Mouse (Mus musculus): Measurements from ENCODE around the gene Knl1. TPM values are rescaled to one million over a fixed set of nuclear protein-coding genes. Genes with fewer than 3 reads are reported as not detected.

Knl1 gene
- polyA plus RNA-seq, 1 experiment from 2014 or later = 35.2 TPM

DNA sequence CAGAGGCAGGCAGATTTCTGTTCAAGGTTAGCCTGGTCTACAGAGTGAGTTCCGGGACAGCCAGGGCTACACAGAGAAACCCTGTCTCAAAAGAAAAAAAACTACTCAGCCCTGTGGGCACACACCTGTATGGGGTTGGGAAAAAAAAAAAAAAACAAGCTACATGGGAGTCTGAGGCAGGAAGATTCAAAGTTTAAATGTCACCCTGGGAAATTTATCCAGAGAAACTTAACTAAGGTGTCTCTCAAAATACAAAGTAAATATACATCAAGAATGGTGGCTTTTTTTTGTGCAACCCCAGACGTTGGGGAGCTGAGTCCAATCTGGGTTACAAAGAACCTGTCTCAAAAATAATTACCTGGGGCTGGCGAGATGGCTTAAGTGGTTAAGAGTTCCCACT, 64.1 kb downstream of the Knl1 start:
- H3K36me3 ChIP-seq (replicated peaks; ENCODE audit: insufficient read depth, low read length) = peaks cover 13% of the 10 kb centered on the region; the same call in 1 of the 2 replicates
- H3K4me3 ChIP-seq (ENCODE audit: low read depth, low read length) = no peak overlapping the region
- H3K4me2 ChIP-seq (ENCODE audit: low read depth, low read length) = no peak overlapping the region; the same call in 1 of the 2 replicates
- H3K9ac ChIP-seq (replicated peaks) = no peak overlapping the region
- H3K4me1 ChIP-seq (ENCODE audit: insufficient read depth) = peaks cover 6% of the 10 kb centered on the region
- WGBS (ENCODE audit: insufficient replicate concordance) = 88% methylated on average over 3 of the region's 3 CpGs
- no peaks in the 10 kb centered on the region for H3K27me3 ChIP-seq (ENCODE audit: insufficient read depth, low read length)
- TF ChIP-seq CTCF (IDR thresholded peaks at IDR 0.05; ENCODE audit: low read depth) (no peak), EP300 (IDR thresholded peaks at IDR 0.05; ENCODE audit: low read depth) (no peak)
- no peak for DNase-seq
- no peaks in the 10 kb centered on the region for H3K9me3 ChIP-seq (ENCODE audit: low read length)
- no peak overlapping the region for H3K27ac ChIP-seq (ENCODE audit: low read depth)
- ATAC-seq = no peak

- Histone ChIP-seq H3K9me3 (ENCODE audit: low read length) (no peaks in the 10 kb centered on the region), H3K9ac (replicated peaks) (peak within 1 kb of the TSS; percentile 85), H3K27ac (ENCODE audit: low read depth) (peak within 1 kb of the TSS; percentile 93), H3K4me3 (ENCODE audit: low read depth, low read length) (peak within 1 kb of the TSS; percentile 95), H3K4me1 (ENCODE audit: insufficient read depth) (peaks cover 6% of the 10 kb centered on the region), H3K4me2 (ENCODE audit: low read depth, low read length) (peak within 1 kb of the TSS; percentile 99), H3K27me3 (ENCODE audit: insufficient read depth, low read length) (no peaks in the 10 kb centered on the region), H3K36me3 (replicated peaks; ENCODE audit: insufficient read depth, low read length) (peaks cover 16% of the 10 kb centered on the region)
- TF ChIP-seq CTCF (IDR thresholded peaks at IDR 0.05; ENCODE audit: low read depth) = no peak
- peak; percentile 10; the same call in 1 of the 2 replicates for TF ChIP-seq EP300 (IDR thresholded peaks at IDR 0.05; ENCODE audit: low read depth)
- ATAC-seq = peak; percentile 95
- peak; percentile 92 for DNase-seq
- WGBS (ENCODE audit: insufficient replicate concordance) = under 1% methylated on average over 51 of the region's 51 CpGs
Measured at GRCm38 (mm10) chr2:119112438-119113112, 65.7 kb downstream of the Knl1 start, which contains the start of gene Rad51. Rad51 (plus strand) TSS chr2:119112793.

DNA sequence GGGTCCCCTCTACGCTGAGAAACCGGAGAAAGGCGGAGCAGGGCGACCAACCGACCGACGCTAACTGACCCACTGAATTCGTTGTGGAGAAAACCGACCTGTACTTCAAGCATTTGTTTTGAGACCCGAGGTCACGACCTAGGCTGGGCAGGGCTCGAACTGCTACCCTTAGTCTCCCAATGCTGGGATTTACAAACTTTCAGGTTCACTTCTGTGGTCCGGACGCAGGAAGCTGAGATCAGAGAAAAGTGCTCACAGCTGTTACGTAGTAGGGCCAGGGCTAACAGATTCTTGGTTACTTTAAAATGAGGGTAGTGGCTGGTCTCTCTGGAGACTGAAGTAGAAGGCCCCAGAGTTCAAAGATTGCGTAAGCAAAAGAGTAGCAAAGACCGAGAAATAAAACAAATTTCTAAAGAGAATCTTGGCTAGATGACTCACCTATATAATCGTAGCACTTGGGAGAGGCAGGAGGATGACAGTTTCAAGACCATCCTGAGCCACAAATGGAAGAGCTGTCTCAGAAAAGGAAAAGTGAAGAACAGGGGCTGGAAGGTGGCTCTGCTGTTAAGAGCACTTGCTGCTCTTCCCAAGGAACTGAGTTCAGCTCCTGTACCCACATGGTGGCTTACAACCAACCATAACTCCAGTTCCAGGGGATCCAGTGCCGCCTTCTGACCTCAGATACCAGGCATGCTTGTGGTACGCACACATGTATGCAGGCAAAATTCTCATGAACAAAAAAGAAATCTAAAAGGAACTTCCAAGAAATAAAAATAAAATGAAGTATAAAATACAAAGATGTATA, 66.4 kb downstream of the Knl1 start:
- Histone ChIP-seq H3K4me2 (ENCODE audit: low read depth, low read length) (peak overlapping the region; percentile 99), H3K9me3 (ENCODE audit: low read length) (no peaks in the 10 kb centered on the region), H3K36me3 (replicated peaks; ENCODE audit: insufficient read depth, low read length) (peaks cover 14% of the 10 kb centered on the region), H3K4me1 (ENCODE audit: insufficient read depth) (peaks cover 6% of the 10 kb centered on the region), H3K4me3 (ENCODE audit: low read depth, low read length) (peak overlapping the region; percentile 95), H3K9ac (replicated peaks) (peak overlapping the region; percentile 85), H3K27ac (ENCODE audit: low read depth) (peak overlapping the region; percentile 93), H3K27me3 (ENCODE audit: insufficient read depth, low read length) (no peaks in the 10 kb centered on the region)
- 9% methylated on average over 20 of the region's 20 CpGs for WGBS (ENCODE audit: insufficient replicate concordance)
- ATAC-seq (peak; percentile 8), DNase-seq (no peak)
- TF ChIP-seq EP300 (IDR thresholded peaks at IDR 0.05; ENCODE audit: low read depth) = no peak

DNA sequence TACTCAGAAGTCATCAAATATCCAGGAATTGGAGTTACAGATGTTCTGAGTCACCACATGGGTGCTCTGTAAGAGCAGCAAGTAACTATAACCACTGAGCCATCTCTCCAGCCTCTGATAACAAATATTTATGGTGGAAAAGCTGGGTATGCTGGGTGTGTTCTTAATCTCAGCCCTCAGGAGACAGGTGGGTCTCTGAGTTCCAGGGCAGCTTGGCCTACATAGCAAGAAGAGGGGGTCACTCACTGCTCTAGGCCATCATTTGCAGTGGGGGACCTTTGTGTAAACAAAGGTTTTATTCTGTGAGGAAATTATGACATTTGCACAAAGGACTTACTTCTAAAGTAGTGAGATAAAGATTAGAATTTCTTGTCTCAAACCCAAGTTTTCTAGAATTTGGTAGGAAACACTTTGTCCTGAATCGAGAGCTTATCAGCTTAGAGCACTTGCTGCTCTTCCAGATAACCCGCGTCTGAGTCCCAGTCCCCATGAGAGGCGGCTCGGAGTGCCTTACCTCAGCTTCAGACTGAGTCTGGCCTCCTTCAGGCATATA, 89.5 kb downstream of the Knl1 start:
- H3K36me3 ChIP-seq (replicated peaks; ENCODE audit: insufficient read depth, low read length) = peaks cover 73% of the 10 kb centered on the region
- peak overlapping the region; percentile 67 for H3K27ac ChIP-seq (ENCODE audit: low read depth)
- ATAC-seq = peak; percentile 97

GRCm38 (mm10) chr2:119145199-119145598, 98.3 kb downstream of the Knl1 start:
- H3K4me1 ChIP-seq (ENCODE audit: insufficient read depth) = no peaks in the 10 kb centered on the region
- H3K4me2 ChIP-seq (ENCODE audit: low read depth, low read length) = no peak overlapping the region
- no peak overlapping the region for H3K4me3 ChIP-seq (ENCODE audit: low read depth, low read length)
- peaks cover 91% of the 10 kb centered on the region for H3K36me3 ChIP-seq (replicated peaks; ENCODE audit: insufficient read depth, low read length)
- 91% methylated on average over 2 of the region's 2 CpGs for WGBS (ENCODE audit: insufficient replicate concordance)
- DNase-seq (no peak), ATAC-seq (peak; percentile 41; the same call in 1 of the 2 replicates)
- H3K9ac ChIP-seq (replicated peaks) = no peak overlapping the region
- TF ChIP-seq CTCF (IDR thresholded peaks at IDR 0.05; ENCODE audit: low read depth) = peak; percentile 65
- TF ChIP-seq EP300 (IDR thresholded peaks at IDR 0.05; ENCODE audit: low read depth) = no peak
- H3K27me3 ChIP-seq (ENCODE audit: insufficient read depth, low read length) = no peaks in the 10 kb centered on the region
- H3K27ac ChIP-seq (ENCODE audit: low read depth) = no peak overlapping the region
- H3K9me3 ChIP-seq (ENCODE audit: low read length) = no peaks in the 10 kb centered on the region

More for the DNA sequence above, 89.5 kb downstream of the Knl1 start:
- Histone ChIP-seq H3K4me2 (ENCODE audit: low read depth, low read length) (peak overlapping the region; percentile 46), H3K9ac (replicated peaks) (no peak overlapping the region; the same call in 1 of the 2 replicates), H3K27me3 (ENCODE audit: insufficient read depth, low read length) (no peaks in the 10 kb centered on the region), H3K4me1 (ENCODE audit: insufficient read depth) (peaks cover 3% of the 10 kb centered on the region), H3K4me3 (ENCODE audit: low read depth, low read length) (no peak overlapping the region), H3K9me3 (ENCODE audit: low read length) (no peaks in the 10 kb centered on the region)
- 41% methylated on average over 5 of the region's 5 CpGs for WGBS (ENCODE audit: insufficient replicate concordance)
- DNase-seq = peak; percentile 49
- TF ChIP-seq CTCF (IDR thresholded peaks at IDR 0.05; ENCODE audit: low read depth) = no peak
- peak; percentile 97 for TF ChIP-seq EP300 (IDR thresholded peaks at IDR 0.05; ENCODE audit: low read depth)

GRCm38 (mm10) chr2:119146435-119146834, 99.5 kb downstream of the Knl1 start:
- 86% methylated on average over 6 of the region's 6 CpGs for WGBS (ENCODE audit: insufficient replicate concordance)
- TF ChIP-seq EP300 (IDR thresholded peaks at IDR 0.05; ENCODE audit: low read depth) (no peak), CTCF (IDR thresholded peaks at IDR 0.05; ENCODE audit: low read depth) (no peak)

More at GRCm38 (mm10) chr2:119146435-119146834, 99.5 kb downstream of the Knl1 start:
- no peak overlapping the region for H3K9ac ChIP-seq (replicated peaks)
- ATAC-seq (no peak), DNase-seq (no peak)
- no peaks in the 10 kb centered on the region for H3K4me1 ChIP-seq (ENCODE audit: insufficient read depth)
- H3K27me3 ChIP-seq (ENCODE audit: insufficient read depth, low read length) = no peaks in the 10 kb centered on the region
- no peak overlapping the region for H3K4me2 ChIP-seq (ENCODE audit: low read depth, low read length)
- H3K9me3 ChIP-seq (ENCODE audit: low read length) = no peaks in the 10 kb centered on the region
- H3K27ac ChIP-seq (ENCODE audit: low read depth) = no peak overlapping the region
- H3K36me3 ChIP-seq (replicated peaks; ENCODE audit: insufficient read depth, low read length) = peaks cover 89% of the 10 kb centered on the region
- H3K4me3 ChIP-seq (ENCODE audit: low read depth, low read length) = no peak overlapping the region
